ENCODE assay signal across 8 mouse cellular contexts in genomic region chr7:109010720-109011595, GRCm38 (mm10).
DNase-seq lines count a peak whose midpoint lies in the region; ATAC-seq lines count a peak whose summit lies in the region.

No protein-coding gene starts in this region.

- intact Hi-C loops in heart, postnatal 14 days (cut with DNase I) = no loop called here

- H3K9ac ChIP-seq in hindbrain, embryonic 13.5 days = peak overlapping the region; percentile 94

- H3K27me3 ChIP-seq in heart, embryonic 10.5 days (ENCODE audit: insufficient read depth, poor library complexity, severe bottlenecking) = peaks cover 69% of the 10 kb centered on the region
- peaks cover 16% of the 10 kb centered on the region for H3K27me3 ChIP-seq in hindbrain, embryonic 13.5 days
- peaks cover 87% of the 10 kb centered on the region for H3K27me3 ChIP-seq in midbrain, embryonic 10.5 days (ENCODE audit: low read depth, poor library complexity, severe bottlenecking)

- H3K36me3 ChIP-seq in heart, embryonic 10.5 days = no peaks in the 10 kb centered on the region
- H3K36me3 ChIP-seq in hindbrain, embryonic 13.5 days = no peaks in the 10 kb centered on the region
- no peaks in the 10 kb centered on the region for H3K36me3 ChIP-seq in midbrain, embryonic 10.5 days

- 2% methylated on average over 82 of the region's 82 CpGs for WGBS in heart, embryonic 10.5 days
- WGBS in hindbrain, embryonic 13.5 days = 2% methylated on average over 68 of the region's 82 CpGs
- WGBS in midbrain, embryonic 10.5 days = 1% methylated on average over 82 of the region's 82 CpGs

- peak overlapping the region; percentile 71 for H3K4me3 ChIP-seq in heart, embryonic 10.5 days
- H3K4me3 ChIP-seq in hindbrain, embryonic 13.5 days = peak overlapping the region; percentile 78
- peak overlapping the region; percentile 84 for H3K4me3 ChIP-seq in midbrain, embryonic 10.5 days

- H3K9me3 ChIP-seq in heart, embryonic 10.5 days = no peaks in the 10 kb centered on the region
- H3K9me3 ChIP-seq in hindbrain, embryonic 13.5 days = no peaks in the 10 kb centered on the region
- no peaks in the 10 kb centered on the region for H3K9me3 ChIP-seq in midbrain, embryonic 10.5 days (replicated peaks)

- peak overlapping the region; percentile 76 for H3K4me2 ChIP-seq in hindbrain, embryonic 13.5 days

- peak overlapping the region; percentile 6; the same call in 1 of the 2 replicates for H3K27ac ChIP-seq in heart, embryonic 10.5 days
- H3K27ac ChIP-seq in hindbrain, embryonic 13.5 days = peak overlapping the region; percentile 94
- peak overlapping the region; percentile 80 for H3K27ac ChIP-seq in midbrain, embryonic 10.5 days (replicated peaks)

- peak; percentile 70 for ATAC-seq in hindbrain, embryonic 13.5 days (ENCODE audit: low FRiP score)
- no peak for ATAC-seq in CD4-positive, CD25-positive, alpha-beta regulatory T cell, adult 4 months

- H3K4me1 ChIP-seq in heart, embryonic 10.5 days = peaks cover 8% of the 10 kb centered on the region; the same call in 1 of the 2 replicates
- peaks cover 59% of the 10 kb centered on the region for H3K4me1 ChIP-seq in hindbrain, embryonic 13.5 days (replicated peaks)
- H3K4me1 ChIP-seq in midbrain, embryonic 10.5 days = peaks cover 34% of the 10 kb centered on the region

- DNase-seq in heart, embryonic 10.5 days (ENCODE audit: low spot score) = no peak
- DNase-seq in heart, postnatal 14 days = no peak
- DNase-seq in ES-CJ7 (ENCODE audit: low read depth, low spot score) = peak; percentile 21
- peak; percentile 77 to 82 for DNase-seq in cerebellum, postnatal 25 days
- DNase-seq in midbrain, embryonic 10.5 days (ENCODE audit: low spot score) = peak; percentile 64
- peak; percentile 50 for DNase-seq in testis, postnatal 10 days (ENCODE audit: low spot score)

Comparison
In these comparisons a context has a peak if more than half of its experiments do, and no peak if none do; other contexts are left out.
1. DNase-seq: peak in ES-CJ7 (single experiment), cerebellum, postnatal 25 days (2 of 2), midbrain, embryonic 10.5 days (single experiment) and testis, postnatal 10 days (single experiment); none in heart, embryonic 10.5 days (single experiment) and heart, postnatal 14 days (0 of 2).
2. H3K27ac ChIP-seq: peak in every context shown above with its lines; median percentile 94 in hindbrain, embryonic 13.5 days; 80 in midbrain, embryonic 10.5 days; 6 in heart, embryonic 10.5 days.
3. Peak in every context shown above with its lines, with median percentiles within 50 percentile points of each other: H3K4me3 ChIP-seq.